Mouse (Mus musculus): Measurements from ENCODE around the gene Frmpd4.

DNA sequence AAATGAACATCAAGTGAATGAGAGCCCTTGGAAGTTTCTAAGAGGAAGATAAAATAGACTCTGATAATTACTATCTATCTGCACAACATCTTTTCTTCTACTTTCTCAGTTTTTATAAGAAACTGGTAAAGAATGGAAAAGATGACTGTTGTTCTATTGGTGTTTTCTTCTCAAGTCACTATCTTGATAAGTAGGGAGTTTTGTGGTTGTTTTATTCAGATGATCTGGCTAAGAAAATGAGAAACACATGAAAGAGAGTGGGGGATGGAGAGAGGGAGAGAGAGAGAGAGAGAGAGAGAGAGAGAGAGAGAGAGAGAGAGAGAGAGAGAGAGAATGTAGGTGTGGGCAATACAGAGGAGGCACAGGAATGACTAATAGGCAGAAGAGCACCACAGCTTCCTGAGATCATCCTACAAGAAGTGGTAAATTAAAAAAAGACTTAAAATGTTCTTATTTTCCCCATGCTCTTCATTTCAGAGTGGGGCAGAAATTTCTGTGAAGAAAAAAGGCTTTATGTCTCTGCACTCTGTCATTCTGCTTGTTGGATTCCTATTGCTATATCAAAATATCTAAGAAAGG lies 979.3 kb downstream of the Frmpd4 start:
- TF ChIP-seq CTCF (IDR thresholded peaks at IDR 0.05; ENCODE audit: extremely low read depth, insufficient read length, insufficient replicate concordance, low read depth, low read length) (no peak), POLR2A (IDR thresholded peaks at IDR 0.05; ENCODE audit: low read depth, low read length) (no peak)
